Mouse (Mus musculus) lung, postnatal 10 days (tissue): ENCODE results near the gene Nos1ap.
A peak's percentile ranks its signal among the peaks of the same experiment; 100 is the strongest.

Experiments used
- DNase-seq: peaks from one replicate; pipeline ENCODE4 v3.0.0; 2021

Gene Nos1ap

GRCm38 (mm10) chr1:170589219-170590040, at the start of gene Nos1ap:
Gene Nos1ap, minus strand, starts transcription at chr1:170589861.
- DNase-seq = peak; percentile 80

- no peak for DNase-seq
Measured at GRCm38 (mm10) chr1:170638941-170639340, 49.3 kb upstream of the Nos1ap start.

DNA sequence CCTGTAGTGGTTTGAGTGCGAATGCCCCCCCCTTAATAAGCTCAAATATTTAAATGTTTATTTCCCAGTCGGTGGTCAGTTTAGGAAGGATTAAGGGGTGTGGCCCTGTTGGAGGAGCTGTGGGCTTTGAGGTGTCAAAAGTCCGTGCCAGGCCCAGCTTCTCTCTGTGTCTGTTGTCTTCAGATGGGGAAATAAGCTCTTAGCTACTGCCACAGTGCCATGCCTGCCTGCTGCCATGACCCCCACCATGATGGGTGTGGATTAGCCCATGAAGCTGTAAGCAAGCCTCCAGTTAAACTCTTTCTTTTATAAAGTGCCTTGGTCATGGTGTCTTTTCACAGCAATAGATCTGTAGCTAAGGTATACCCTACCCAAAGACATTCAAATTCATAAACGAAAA, 43.2 kb upstream of the Nos1ap start:
- DNase-seq = no peak

DNA sequence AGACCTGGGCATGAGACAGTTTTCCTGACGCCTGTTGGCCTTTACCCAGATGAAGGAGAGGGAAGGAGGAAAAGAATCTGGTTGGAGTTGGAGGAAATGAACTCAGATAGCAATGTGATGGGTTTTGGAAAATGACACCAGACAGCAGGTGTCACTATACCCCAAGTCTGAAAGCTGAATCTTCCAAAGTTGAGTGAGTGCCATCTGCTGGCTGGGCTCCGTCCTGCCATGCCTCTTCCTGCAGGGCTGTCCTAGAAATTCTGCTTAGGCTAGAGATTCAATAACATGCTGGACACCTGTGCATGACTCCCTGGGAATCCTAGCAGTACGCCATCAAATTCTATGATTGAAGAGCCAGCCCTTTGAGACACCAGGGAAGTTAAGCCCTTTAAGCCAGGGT, 42.7 kb upstream of the Nos1ap start:
- peak; percentile 91 for DNase-seq

DNA sequence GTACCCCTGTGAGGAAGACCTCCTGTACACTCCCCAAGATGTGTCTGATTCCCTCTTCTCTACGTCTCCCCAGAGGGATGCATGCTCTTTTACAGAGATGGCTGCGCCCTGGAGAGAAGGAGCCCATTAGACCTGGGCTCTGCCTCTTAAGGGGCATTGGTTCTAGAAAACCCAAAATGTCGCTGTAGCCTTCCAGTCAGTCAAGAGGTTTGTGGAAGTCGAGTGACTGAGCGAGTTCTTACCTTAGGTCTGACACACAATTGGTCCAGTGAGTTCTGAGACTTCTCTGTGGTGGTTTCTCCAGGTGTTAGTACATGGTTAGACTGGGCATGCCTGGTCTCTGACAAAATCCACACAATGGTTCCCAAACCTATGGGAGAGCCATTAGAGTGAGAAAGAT, 41.9 kb upstream of the Nos1ap start:
- DNase-seq = no peak

- no peak for DNase-seq
Measured at GRCm38 (mm10) chr1:170630489-170630888, 40.8 kb upstream of the Nos1ap start.

GRCm38 (mm10) chr1:170623432-170623831, 33.8 kb upstream of the Nos1ap start:
- no peak for DNase-seq

GRCm38 (mm10) chr1:170622934-170623333, 33.3 kb upstream of the Nos1ap start:
- DNase-seq = no peak

DNA sequence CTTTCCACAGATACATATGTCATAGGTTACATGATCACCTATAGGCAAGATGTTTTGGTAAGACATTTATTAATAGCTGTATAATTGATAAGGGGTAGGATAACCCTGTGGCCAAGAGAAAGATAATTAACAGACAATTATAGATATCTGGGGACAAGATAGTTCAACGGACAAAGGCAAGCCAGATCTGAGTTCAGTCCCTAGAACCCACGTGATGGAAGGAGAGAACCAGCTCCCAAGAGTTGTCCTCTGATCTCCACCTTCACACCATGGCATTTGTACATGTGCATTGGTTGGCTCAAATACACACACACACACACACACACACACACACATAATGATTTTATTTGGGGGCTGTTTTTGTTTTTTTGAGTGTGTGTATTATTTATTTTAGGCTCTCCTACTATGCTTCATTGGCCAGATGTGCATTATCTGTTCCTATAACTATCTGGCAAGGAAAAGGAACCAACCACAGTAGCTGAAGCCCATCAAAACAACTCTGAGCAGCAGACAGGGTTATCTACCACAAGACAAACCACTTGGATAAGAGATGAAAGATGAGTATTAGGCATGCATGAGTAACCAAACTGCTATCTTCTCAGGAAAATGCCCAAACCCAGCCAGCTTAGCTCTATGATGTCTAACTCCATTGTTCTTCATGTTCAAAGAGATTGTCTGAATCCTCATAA, 30.2 kb upstream of the Nos1ap start:
- DNase-seq = no peak

- DNase-seq = peak; percentile 89
Measured at GRCm38 (mm10) chr1:170612968-170613872, 23.6 kb upstream of the Nos1ap start.

DNA sequence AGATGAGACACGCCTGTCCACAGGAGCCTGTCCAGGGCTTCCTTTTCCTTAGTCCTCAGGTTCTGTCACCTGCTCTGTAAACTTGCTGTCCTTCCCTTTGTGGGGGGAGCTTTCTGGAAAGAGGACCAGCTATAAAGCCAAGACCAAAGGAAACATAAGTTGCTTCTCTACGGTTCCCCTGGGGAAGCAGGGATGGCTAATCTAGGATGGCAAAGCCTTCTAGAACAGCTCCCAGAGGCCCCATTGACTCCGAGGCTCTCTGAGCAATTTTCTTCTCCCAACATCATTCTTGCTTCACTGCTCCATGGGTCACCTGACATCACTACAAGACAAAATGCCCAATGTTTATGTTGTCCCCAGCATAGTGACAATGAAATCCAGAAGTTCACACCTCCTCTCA, 22.0 kb upstream of the Nos1ap start:
- no peak for DNase-seq

GRCm38 (mm10) chr1:170610695-170611094, 21.0 kb upstream of the Nos1ap start:
- DNase-seq = no peak

DNA sequence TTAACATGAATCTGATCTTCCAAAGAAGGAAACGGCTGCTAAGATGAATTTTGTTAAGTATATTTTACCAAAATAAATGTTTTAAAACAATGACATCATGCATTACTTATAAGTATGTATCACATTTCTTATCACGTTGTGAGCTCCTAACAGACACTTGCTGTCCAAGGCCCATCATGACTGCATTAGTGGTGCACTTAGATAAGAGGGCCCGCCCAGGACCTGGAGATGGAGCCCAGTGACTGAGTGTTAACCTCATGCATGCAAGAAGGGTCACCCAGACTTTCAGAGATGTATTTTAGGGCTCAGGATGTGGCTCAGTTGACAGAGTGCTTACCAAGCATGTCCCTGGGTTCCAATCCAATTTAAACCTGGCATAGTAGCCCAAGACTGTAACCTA, 20.6 kb upstream of the Nos1ap start:
- DNase-seq = no peak

GRCm38 (mm10) chr1:170609872-170610271, 20.2 kb upstream of the Nos1ap start:
- DNase-seq = peak; percentile 69

- DNase-seq = no peak
Measured at GRCm38 (mm10) chr1:170608461-170609071, 18.9 kb upstream of the Nos1ap start.

DNA sequence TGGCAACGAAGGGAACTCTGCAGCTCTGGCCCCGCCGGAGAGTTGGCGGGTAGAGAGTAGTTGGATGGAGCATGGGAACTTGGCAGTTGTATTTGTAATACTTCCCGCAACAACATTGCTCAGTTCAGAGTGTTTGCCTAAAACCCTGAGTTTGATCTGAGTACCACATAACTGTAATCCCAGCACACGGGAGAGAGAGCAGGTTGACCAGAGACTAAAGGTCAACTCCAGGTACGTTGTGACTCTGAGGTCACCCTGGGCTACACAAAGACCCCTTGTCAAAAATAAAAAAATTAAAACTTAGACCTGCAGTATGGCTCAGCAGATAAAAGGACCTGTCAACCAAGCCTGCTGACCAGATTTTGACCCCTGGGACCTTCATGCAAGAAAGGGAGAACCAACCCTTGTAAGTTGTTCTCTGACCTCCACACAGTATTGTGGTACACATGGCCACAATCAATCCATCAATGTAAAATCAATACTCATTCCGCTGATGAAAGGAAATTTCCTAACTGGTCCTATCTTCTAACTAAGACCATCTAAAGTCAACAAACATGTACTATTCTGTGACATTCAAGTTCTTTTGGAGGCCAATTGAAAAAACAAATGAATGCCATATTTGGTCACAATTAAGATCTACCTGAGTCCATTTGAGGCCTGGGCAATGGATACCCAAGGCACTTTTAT, 17.7 kb upstream of the Nos1ap start:
- DNase-seq = no peak

DNA sequence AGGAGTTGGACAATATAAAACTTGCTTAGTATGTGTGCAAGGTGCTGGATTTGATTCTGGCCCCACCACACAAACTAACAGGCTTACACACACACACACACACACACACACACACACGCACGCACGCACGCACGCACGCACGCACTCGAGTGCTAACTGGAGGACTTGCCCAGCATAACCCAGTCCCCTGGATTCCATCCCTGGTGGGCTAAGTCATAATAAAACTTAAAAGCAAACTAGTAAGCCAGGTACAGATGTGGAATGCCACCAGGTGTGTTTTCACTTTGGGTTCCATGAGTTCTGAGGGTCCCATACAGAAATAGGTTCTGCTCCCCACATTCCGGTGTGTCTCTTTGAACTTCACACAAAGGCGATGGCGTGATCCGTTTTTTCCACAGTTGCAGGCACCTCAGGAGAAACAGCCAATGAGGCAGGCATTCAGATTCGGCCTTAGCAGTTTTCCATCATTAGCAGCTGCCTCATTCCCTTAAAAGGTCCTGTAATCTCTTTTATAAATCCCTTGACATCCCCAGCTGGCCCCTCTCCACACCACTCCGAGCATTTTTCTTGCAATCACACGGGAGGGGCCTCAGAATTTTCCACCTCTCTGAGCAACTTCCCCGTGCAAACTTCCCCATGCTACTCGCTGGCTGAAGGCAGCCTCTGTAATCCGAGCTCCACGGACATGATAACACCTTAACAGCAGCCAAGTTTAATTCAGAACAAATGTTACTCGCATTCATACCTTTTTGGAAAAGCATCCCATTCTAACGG, 15.8 kb upstream of the Nos1ap start:
- DNase-seq = peak; percentile 48

GRCm38 (mm10) chr1:170594575-170594974, 4.9 kb upstream of the Nos1ap start:
- DNase-seq = no peak

GRCm38 (mm10) chr1:170590531-170590930, 870 bp upstream of the Nos1ap start:
- DNase-seq = no peak

DNA sequence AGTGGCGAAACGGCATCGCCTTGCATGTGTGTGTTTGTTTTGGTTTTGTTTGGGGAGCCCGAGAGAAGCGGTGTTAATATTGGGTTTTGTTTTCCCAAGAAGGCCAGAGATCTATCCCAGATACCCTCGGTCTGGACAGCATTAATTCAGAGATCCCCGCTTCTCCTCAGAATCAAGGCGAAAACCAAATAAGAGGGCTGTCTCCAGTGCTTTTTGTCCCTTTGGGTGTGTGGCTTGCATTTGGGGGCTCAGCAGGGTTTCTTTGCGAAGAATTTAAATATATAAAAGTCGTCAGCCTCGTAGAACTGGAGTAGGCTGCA, 340 bp upstream of the Nos1ap start:
- no peak for DNase-seq

GRCm38 (mm10) chr1:170588879-170589218, 812 bp downstream of the Nos1ap start:
- no peak for DNase-seq

DNA sequence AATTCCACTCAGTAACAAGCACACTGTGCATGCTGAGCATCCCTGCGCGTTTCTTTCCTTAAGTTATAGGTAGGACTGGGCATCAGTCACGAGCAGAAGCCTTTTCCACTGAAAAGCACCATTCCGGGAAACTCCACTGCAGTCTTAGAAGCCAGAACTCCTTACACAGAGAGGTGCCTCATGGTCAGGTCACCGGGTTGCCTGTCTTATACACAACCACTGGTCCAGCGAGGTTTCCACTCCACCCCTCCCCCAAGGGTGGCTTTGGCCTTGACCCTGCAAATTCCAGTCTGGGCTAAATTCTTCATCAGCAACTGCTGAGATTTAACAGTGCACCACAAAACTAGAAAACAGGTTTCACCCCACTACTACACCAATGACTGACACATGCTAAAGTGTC, 1.3 kb downstream of the Nos1ap start:
- peak; percentile 30 for DNase-seq
